Mouse (Mus musculus) embryonic fibroblast, embryonic 13.5 days (primary cell): ENCODE measurements at regions not wholly inside any gene's neighbourhood (a gene's known extent, or its start where the extent isn't known, plus 50 kb on each side); places are given as distances from the start of the nearest gene placed in this dataset.

Source experiments
- CTCF ChIP-seq: IDR thresholded peaks from 2 replicates; pipeline ENCODE4 v1.5.1; 2011; ENCODE audit warnings: mild to moderate bottlenecking, control low read depth, low read length, moderate library complexity, borderline replicate concordance; ENCODE audit not compliant: insufficient read depth
- POLR2A ChIP-seq: IDR thresholded peaks from 2 replicates; pipeline ENCODE4 v1.6.1; 2011; ENCODE audit warnings: low read depth, mild to moderate bottlenecking, control low read depth, low read length, moderate library complexity

DNA sequence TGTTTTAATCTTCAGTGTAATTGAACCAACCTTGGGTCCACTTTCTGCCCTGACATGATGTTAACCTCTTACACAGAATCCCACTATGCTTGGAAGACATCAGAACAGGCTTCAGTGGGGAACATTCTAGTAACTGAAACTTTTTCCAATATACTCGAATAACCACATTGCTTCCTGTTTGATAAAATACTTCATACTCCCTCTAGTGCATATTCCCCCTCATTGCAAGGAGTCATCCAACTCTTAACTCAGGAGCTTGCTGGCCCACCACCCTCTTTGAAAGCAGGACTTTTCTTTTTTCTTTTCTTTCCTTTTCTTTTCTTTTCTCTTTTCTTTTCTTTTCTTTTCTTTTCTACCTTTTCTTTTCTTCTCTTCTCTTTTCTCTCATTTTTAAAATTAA lies 123.6 kb upstream of the Sptlc3 start:
- TF ChIP-seq POLR2A (no peak), CTCF (no peak)
